Mouse (Mus musculus) embryo, embryonic 10 days (tissue): Measurements from ENCODE around the gene Rgma.

Experiments
- DNase-seq: peaks from one replicate; pipeline ENCODE4 v3.0.0-alpha.2; 2015; ENCODE audit warnings: low spot score

The Rgma gene

DNA sequence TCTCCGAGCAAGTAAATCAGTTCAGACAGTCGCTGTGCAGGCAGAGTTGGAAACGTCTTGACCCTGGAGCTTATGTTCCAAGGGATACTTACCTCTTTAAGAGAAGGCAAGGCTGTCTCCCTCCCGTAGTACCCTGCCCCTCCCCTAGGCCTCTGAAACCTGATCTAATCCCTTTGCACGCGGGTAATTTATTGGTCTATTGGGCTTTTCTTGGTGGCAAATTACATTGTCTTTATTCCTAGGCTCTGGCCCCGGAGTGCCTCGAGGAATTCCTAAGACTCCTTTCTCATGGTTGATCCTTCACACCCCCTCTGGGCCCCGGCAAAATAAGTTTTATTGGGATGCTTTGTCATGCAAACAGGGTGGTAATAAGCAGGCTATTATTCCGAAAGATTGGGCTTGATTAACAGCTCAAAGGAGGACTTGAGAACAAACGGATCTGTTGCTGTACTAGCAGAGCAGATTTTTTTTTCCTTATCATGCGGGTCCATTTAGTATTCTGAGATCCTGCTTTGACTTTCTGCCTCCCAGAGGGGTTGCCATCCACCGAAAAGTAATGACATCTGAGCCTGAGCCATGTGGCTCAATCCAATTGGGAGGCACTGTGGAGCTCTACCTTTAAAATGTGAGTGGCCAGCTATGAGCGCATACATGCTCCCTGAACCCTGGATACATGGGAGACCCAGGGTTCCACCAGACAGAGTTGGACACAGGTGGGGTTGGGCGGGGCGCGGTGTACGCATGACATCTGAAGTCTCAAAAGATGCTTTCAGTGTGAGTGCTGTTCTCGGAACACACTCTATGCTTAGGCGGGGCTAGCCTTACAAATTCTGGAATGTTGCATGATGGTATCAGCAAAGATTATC lies 25.0 kb downstream of the Rgma start:
- peak; percentile 82 for DNase-seq

DNA sequence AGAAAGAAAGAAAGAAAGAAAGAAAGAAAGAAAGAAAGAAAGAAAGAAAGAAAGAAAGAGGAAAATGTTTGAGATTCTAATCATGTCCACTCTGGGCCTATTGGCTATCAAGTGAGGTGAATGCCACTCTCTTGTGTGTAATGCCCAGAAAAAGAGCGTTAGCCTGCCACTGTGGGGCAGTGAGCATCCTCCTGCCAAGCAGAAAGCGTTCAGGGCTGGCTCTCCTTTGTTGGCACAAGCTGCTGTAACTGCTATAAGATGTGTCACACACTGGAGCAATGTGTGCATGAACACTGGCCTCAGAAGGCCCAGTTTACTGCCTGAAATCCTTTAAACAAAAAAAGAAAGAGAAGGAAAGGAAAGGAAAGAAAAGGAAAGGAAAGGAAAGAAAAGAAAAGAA lies 26.8 kb downstream of the Rgma start:
- DNase-seq = no peak

DNA sequence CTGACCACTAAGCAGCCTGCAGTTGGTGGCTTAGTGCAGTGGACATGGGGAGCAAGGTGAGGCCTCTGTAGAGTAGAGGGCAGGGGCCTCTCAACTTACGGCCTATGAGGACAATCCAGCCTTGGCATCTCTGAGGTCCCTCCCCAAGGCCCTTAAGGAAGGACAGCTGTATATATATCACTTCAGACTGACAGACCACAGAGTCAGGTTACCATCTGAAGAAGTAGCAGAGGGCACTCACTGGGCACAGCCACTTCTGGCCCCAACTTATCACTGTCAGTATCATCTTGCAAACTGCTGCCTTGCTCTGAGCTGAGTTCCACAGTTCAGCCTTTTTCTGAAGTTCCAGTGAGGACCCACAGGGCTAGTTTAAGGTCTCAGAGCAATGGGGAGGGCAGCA lies 27.4 kb downstream of the Rgma start:
- no peak for DNase-seq

DNA sequence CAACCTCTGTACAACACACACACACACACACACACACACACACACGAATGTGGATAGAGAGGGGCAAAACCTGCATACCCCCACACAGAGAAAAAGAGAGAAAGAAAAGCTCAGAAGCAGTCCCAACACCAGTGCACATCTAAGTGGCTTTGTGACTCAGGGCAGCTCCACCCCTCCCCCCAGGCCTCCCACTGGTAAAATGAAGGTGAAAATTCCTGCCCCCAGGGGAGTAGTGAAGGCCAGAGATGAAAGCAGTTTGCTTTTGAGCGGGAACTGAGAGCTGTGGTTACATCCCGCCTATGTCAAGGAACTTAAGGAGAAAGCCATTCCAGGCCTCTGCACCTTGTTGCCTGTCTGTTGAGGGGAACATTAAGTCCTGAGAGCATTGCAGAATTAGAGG lies 28.2 kb downstream of the Rgma start:
- no peak for DNase-seq

DNA sequence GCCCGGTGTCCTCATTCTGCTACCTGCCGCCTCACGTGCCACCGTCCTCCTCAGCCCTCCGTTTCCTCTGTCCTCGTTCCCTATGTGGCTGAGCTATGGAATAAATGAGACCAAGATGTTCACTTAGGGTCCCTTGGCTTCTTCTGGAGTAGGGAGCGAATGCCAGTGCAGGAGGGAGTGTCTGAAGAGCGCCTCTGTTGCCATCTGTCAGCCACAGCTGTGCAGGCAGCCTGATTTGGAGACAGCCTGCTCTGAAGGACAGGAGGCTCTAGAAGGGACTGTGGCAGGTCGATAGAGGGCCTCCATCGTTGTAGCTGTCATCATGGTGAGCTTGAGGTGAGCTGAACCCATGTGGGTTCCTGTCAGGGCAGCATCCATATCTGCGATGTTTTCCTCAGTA lies 30.2 kb downstream of the Rgma start:
- no peak for DNase-seq

DNA sequence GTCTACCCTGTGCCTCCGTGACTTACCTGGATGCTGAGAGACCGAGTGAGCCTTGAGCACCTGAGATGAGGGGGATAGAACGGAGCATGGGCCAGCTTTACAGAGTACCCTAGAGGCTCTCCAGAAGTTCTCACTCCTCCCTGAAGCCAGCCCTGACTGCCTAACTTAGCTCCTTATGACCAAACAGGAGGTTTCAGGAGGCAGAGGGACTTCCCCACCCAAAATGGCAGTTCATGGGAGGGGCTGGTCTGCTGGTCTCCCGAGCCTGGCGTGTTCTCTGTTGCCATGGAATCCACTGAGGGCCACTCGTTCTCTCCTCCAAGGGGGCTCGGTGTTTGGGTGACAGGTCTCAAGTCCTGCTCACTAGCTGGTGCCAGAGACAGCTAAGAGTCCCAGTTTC lies 36.2 kb downstream of the Rgma start:
- DNase-seq = no peak

DNA sequence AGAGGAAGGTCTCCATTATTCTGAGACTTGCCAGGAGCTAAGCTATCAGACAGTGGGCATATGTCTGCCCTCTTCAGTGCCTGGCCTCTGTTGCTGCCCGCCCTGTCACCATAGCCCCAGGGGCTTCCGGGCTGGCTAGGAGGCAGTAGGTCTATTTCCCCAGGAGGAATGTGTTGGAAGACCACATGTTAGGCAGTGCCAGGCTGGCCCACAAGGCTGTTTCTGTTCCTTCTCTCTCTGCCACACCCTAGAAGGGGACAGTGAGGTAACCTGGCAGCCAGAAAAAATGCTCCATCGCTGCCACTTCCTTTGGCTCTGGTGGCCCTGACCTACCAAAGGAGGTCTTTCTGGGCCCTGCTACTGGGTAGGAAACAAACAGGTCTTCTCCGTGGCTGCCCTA lies 36.7 kb downstream of the Rgma start:
- no peak for DNase-seq

DNA sequence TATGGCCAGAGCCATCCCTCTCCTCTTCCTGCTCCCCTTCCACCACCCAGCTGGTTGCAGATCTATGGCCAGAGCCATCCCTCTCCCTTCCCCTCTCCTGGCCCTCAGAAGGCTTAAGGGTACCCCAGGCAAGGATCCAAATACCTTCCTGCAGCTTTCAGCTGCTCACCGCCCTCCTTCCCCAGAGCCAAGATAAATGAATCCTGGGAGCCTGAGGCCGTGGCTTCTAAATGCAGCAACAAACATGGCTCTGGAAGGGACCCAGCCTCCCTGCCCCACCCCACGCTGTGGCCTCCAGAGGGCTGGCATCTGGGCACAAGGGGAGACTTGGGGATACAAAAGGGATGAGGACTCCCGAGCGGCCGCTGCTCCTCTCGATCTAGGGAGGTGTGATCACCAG lies 37.1 kb downstream of the Rgma start:
- DNase-seq = no peak

DNA sequence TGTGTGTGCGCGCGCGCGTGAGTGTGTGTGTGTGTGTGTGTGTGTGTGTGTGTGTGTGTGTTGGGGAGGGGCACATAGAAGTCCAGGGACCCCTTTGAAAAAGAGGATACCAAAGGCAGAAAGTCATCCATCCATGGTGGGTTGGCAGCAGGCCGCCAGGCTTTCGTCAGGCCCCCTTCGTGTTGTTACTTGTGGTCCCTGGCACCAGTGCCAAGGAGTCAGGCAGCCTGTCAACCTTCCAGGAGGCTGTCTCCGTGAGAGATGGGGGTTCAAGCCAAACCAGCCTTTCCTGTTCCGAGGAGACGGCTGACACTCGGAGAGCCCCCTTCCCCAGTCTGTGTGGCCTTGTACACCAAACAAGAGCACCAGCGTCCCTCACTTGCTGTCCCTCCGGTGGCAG lies 38.9 kb downstream of the Rgma start:
- no peak for DNase-seq

DNA sequence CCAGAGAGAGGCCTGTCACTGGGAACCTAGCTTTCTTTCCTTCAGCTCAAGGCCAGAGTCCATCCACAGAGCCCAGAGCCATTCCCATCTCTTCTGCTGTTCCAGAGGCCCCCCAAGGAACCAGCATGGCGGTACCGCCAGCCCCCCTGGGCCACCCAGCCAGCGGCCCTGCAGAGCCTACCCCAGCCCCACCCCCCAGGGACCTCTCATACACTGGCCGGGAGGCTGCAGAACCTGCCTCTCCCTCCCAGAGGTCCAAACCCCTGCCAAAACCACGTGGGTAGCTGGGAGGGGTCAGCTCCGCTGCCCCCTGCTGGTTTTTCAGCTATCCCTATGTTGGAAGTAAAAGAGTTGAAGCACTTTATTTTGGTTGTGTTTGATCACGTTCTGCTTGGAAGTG lies 44.1 kb downstream of the Rgma start:
- DNase-seq = no peak

DNA sequence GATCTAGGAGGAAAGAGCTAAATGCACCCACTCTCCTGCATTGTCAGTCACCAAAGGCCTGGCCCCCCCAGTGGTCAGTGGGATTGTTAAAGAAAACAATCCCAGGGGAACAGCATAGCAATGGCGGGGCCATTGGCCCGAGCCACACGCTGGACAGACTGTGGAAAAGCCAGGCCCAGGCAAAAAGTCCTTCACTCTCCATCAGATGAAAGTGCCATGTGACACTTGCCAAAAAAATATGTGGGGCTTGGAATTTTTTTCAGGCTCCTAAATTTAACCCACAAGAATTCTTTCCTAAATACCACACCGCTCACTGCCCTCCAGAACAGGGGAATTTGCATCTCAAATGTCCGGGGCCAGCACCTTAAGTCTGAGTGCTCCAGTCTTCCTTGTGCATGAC lies 45.5 kb downstream of the Rgma start:
- DNase-seq = no peak

DNA sequence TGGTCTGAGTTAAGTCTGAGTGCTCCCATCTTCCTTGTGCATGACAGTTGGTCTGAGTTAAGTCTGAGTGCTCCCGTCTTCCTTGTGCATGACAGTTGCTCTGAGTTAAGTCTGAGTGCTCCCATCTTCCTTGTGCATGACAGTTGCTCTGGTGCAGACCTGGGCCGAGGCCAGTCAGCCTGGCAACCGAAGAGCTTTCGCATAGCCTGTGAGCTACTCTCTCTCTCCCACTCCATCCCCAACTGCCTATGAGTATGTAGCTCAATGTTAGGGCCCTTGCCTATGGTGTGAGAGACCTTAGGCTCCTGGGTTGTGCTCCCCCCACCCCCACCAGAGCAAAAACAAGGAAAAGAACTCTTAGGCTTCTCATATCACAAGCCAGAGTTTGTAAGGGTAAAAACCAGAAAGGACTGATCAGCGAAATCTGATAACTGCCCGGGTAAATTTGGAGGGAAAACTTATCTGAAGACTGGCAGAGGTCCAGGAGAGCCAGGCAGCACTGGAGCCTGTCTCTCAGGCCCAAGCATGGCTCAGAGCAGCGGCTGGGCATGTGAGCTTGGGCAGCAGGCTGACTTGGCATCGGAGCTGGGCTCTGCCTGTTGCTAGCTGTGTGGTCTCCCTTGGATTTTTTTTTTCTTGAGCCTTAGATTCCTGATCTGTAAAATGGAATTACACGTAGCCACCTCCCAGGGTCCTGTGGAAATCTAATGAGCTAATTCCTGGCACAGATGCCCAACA lies 46.1 kb downstream of the Rgma start:
- DNase-seq = no peak

DNA sequence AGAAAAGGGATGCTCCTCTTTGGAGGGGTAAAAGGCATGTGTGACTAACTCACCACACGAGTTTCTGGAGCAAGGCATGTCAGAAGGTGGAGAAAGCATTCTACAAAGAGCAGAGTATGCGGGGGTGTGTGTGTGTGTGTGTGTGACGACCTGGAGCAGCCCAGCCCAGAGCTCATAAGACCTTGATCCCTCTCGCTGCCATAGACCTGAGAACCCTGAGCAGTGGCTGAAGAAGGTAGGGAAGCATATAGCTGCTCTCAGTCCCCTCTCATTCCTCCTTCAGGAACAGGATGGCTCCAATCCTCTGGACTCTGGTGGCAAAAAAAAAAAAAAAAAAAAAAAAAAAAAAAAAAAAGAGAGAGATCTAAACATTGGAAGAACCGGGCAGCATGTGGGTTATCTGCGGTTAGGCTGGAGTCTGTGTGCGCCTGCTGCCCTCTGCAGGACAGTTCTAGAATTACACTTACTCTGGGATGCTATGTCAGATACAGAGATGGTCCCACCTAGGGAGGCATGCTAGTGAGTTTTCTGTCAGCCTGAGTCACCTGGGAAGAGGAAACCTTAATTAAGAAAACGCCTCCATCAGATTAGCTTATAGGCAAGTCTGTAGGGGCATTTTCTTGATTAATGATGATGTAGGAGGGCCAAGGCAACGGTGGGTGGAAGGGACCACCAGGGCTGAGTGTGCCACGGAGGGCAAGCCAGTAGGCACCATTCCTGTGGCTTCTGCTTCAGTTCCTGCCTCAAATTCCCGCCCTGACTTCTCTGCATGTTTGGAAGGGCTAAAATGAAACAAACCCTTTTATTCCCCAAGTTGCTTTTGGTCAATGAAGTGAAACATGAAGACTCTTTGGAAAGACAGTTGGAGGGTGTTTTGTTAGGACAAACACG lies 47.2 kb downstream of the Rgma start:
- peak; percentile 90 for DNase-seq

DNA sequence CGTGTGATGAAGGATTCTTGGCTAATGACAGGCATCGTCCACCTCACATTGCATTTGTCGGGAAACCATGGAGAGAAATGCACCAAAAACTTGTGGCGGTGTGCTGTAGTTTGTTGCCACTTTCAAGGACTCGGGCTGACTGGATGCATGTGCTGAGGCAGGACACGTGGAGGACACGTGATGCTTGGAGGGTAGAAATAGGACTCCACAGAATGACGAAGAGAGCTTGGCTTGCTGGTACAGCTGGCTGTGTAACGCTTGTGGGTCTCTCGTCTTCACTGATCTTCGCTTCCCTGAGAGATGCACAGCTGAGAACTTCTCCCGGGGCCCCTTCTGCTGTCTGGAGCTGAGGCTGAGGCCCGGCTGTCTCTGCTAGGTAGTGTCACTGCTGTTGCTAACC lies 47.9 kb downstream of the Rgma start:
- no peak for DNase-seq

DNA sequence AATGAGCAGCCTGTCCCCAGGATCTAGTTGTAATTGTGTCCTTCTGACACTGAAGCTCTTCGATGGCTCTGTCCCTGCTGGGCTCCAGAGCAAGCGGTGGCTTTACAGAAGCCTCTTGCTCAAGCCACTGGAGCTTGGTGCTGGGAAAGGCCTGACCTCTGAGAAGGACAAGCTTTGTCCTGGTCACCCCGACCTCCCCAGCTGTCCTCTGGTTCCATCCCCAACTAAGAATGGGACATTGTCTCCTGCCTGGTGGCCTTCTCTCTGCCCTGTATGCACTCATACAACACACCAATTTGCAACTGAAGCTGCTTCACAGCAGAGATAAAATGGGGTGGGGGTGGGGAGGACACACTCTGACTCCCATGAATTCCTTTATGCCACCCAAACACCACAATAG lies 48.9 kb downstream of the Rgma start:
- peak; percentile 52 for DNase-seq

DNA sequence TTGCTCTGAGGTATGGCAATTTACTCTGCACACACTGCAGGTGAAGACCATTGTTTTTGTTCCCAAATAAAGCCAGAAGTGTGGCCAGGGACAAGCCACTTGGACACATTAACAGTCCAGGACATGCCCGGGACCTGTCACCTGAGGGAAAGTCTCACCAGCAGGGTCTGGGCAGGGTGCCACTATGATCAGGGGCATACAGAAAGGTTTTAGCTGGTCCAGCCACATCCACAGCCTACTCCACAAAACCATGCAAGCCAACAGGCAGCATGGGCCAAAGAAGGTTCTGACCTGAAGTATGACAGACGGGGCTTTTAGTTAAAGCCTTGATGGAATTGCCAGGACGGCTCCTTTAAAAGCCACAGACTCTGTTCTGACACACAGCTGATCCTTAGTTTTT lies 49.4 kb downstream of the Rgma start:
- no peak for DNase-seq

DNA sequence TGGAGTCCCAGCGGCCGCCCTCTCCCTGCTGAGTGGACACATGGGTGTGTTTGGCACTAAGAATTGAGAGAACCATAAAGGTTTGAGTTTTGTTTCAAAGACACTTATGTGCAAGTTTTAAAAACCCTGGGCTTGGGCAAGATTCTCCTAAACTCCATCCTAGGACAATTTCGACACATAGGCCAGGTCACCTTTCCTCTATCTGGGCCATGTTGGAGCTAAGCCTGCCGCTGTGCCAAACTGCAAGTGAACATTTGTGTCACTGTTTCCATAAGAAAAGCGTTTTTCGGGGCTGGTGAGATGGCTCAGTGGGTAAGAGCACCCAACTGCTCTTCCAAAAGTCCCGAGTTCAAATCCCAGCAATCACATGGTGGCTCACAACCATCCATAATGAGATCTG lies 50.1 kb downstream of the Rgma start:
- DNase-seq = no peak

DNA sequence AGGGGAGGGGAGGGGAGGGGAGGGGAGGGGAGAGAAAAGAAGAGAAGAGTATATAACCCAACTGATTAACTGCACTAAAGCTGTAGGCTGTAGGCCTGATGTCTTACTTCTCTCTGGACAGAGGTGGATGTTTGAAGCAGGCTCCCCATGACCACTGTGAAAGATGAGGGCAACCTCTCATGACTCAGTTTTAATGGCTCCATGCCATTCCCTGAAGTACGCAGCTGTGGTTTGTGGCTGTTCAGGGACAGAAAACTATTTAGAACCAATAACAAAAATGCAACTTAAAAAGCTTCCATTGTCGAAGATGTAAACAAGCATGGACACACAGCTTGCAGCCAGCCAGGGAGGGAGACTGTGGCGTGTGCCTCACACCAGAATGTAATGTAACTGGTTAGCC lies 50.9 kb downstream of the Rgma start:
- DNase-seq = no peak

DNA sequence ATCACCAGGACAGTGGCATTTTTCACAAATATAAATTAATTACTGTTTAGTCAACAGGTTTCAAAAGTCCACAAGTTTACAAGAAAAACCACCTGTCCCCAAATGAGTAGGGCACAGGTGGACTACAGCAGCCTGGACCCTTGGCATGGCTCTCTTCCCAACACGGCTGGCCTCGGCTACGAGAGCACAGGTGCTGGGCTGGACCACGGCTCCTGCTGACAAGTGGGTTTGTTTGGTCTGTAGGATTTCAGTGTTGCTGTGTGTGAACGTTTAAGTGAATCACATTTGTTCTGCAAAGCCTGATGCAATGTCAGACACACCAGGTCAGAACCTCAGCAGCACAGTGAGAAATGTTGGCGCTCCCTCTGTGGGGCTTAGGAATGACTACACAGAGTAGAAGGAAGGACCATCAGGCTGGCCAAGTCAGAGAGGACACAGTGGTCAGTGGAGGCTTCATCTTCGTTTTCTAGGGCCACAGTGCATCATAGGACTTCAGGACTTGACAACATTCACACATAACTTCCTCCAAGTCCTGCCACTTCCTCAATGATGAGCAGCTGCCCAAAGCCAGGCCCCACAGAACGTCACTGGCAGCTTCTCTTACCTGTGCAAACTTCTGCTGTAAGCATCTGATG lies 51.6 kb downstream of the Rgma start:
- no peak for DNase-seq

DNA sequence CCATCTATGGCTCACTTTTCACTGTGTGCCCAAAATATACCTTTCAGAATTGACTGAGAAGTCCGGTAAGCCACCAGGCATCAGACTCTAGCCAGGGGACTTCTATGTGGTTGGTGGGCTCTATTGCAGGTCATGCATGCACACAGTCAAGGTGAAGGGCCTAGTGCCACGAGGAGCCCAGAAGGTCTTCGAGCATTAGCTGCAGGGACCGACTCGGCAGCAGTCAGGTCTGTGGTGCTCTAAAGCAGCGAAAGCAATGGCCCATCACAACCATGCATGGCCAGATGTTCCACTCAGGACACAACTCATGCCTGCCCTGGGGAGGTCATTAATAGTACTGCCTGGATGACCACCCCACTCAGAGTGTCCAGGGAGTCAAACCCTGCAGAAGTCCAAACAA lies 52.5 kb downstream of the Rgma start:
- no peak for DNase-seq

DNA sequence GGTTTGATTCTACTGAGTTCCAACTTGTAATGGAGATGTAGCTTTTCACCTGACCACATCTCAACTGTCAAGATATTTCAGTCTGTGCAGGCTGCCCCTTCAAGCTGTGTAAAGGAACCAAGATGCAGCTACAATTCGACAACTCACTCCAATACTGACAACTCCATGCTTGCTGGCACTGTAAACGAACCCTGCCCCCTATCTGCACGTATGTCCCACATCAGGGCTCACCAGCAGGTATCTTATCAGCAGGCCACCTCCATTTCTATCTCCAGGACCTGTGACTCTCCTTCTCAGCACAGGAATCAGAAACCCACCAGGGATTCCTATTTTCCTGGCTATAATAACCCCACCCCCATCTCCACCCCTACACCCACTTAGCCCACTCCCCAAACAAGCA lies 53.2 kb downstream of the Rgma start:
- DNase-seq = no peak

DNA sequence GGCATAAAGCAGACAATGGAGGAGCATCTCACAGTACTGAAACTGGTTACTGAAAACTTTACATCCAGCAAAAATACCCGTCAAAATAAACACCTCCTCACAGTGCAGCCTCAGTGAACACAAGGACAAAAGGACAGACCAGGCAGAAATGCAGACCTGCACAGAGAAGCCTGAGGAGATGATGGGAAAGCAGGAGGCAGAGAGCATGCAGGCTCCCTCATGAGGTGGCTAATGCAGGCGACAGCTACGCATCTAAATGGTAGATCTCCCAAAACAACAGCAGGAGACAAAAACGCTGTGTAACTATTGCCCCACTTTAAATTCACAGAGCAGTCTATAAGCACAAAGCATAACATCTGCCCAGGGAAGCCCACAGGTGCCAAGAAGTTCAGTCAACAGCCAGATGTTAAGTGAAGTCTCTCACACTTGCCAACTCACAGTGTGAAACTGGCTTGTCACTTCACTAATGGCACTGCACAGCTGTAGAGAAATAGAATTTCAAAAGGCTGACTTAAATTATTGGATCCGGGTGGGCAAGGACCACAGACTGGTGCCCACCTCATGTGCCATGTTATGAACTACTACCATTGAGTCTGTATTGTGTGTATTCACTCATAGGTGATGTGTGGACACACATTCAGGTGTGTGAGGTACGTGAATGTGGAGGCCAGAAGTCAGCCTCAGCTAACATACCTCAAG lies 58.5 kb downstream of the Rgma start:
- DNase-seq = no peak
